Mouse (Mus musculus): ENCODE results near the gene Sec22c. TPM values are rescaled to one million over a fixed set of nuclear protein-coding genes. Genes with fewer than 3 reads are reported as not detected.

The Sec22c gene
- 15.5 to 24.1 TPM (median 20.9 TPM) in 4 replicates for total RNA-seq (2023; ENCODE audit: inconsistent age)

GRCm38 (mm10) chr9:121704646-121705625 is at the start of gene Sec22c:
Gene Sec22c, minus strand, starts transcription at chr9:121705490.

DNA sequence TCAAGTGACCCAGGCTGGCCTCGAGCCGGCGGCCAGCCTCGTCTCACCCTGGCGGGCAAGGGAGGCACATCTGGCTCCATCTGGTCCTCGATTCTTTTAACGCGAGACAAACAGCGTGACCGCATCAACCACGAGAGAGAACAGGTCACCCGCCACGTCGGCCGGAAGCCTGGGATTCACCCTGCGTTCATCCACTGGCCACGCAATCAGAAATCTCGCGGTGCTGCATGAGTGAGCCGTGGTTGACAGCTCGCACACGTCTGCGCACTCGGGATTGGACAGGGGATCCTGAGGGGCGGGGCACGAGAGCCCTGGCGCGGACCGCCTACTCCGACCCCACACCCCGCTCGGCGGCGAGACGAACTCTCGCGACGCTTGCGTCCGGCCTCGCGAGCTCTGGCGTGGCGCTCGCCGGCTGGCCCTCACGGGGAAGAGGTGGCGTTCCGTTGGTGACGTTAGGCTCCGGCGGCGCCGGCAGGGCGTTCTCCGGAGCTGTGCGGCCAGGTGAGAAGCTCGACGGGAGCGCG is 13.6 kb upstream of the Sec22c start, which contains the start of gene Nktr:
Gene Nktr, plus strand, starts transcription at position 378 of the 527 bp plus-strand sequence.

DNA sequence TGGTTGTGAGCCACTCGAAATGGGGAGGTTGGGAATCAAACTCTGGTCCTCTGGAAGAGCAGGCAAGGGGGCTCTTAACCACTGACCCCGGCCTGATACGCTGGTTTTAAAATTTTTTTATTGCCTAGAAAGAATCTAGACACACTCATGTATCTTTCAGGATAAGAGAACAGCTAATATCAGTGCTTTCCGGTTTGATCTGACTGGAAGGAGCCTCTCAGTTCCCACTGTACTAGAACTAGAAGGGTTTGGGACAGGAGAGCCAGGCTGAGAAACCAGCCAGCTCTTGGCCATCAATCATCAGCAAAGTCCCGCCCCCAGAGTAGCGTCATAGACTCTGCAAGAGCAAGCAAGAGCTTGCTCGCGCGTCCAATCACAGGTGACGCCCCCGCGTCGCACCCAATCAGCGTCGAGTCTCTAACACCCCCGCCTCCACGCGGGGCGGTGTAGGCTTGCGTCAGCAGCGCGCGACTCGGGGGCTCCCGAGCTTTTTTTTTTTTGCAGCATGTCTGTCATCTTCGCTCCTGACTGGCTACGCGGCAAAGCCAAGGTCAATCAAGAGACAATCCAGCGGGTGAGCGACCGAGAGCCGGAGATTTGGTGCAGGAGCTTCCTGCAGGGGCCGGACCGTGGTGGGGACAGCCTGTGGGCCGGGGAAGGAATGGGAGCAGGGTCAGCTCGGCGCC is 4.8 kb upstream of the Sec22c start, which contains the start of gene Ss18l2:
Gene Ss18l2, plus strand, starts transcription at position 432 of the 686 bp plus-strand sequence.

GRCm38 (mm10) chr9:121642401-121643181 is 62.7 kb downstream of the Sec22c start, which contains the start of gene Vipr1:
Gene Vipr1, plus strand, starts transcription at chr9:121642716.

GRCm38 (mm10) chr9:121642001-121642400 is 63.3 kb downstream of the Sec22c start, which contains the start of gene Lyzl4:
Gene Lyzl4, minus strand, starts transcription at chr9:121642096.

Other genes with a start within 250 kb of the Sec22c start
- gene Cck, start 209.8 kb downstream of the Sec22c start, total RNA-seq (2023; ENCODE audit: inconsistent age): not detected in 4 replicates
- gene Lyzl4, start 63.4 kb downstream of the Sec22c start, total RNA-seq (2023; ENCODE audit: inconsistent age): not detected in 4 replicates
- 0.19 to 0.99 TPM (median 0.47 TPM) in 4 replicates for gene Vipr1, start 62.8 kb downstream of the Sec22c start, total RNA-seq (2023; ENCODE audit: inconsistent age)
- gene Ss18l2, start 4.8 kb upstream of the Sec22c start, total RNA-seq (2023; ENCODE audit: inconsistent age): 19.6 to 31.8 TPM (median 23.5 TPM) in 4 replicates
- gene Nktr, start 13.7 kb upstream of the Sec22c start, total RNA-seq (2023; ENCODE audit: inconsistent age): 243 to 289 TPM (median 264 TPM) in 4 replicates
- gene Zfp651, start 53.8 kb upstream of the Sec22c start, total RNA-seq (2023; ENCODE audit: inconsistent age): 0.26 to 0.66 TPM (median 0.51 TPM) in 4 replicates
- not detected in 4 replicates for gene Klhl40, start 72.1 kb upstream of the Sec22c start, total RNA-seq (2023; ENCODE audit: inconsistent age)
- gene Hhatl, start 87.0 kb upstream of the Sec22c start, total RNA-seq (2023; ENCODE audit: inconsistent age): not detected in 4 replicates
- not detected in 4 replicates for gene Ccdc13, start 134.0 kb upstream of the Sec22c start, total RNA-seq (2023; ENCODE audit: inconsistent age)
- 21.9 to 34.2 TPM (median 29.2 TPM) in 4 replicates for gene Higd1a, start 152.9 kb upstream of the Sec22c start, total RNA-seq (2023; ENCODE audit: inconsistent age)
- gene Ackr2, start 192.9 kb upstream of the Sec22c start, total RNA-seq (2023; ENCODE audit: inconsistent age): 18.9 to 25.6 TPM (median 22.3 TPM) in 4 replicates
- gene Cyp8b1, start 210.8 kb upstream of the Sec22c start, total RNA-seq (2023; ENCODE audit: inconsistent age): not detected in 4 replicates
- gene Fam198a, start 245.5 kb upstream of the Sec22c start, total RNA-seq (2023; ENCODE audit: inconsistent age): 1.3 to 1.6 TPM (median 1.5 TPM) in 4 replicates